Mouse (Mus musculus) kidney, postnatal 0 days (tissue): ENCODE measurements around the gene Vtn. TPM values are rescaled to one million over a fixed set of nuclear protein-coding genes. Genes with fewer than 3 reads are reported as not detected.

Source experiments
- ATAC-seq: fragments of 200-750 bp; cut with Nextera tagmentation; replicated peaks from 2 replicates; pipeline ENCODE4 v1.8.0; 2017; ENCODE audit warnings: low read depth, moderate number of reproducible peaks, moderate TSS enrichment, moderate library complexity; ENCODE audit not compliant: low FRiP score
- DNase-seq: peaks from one replicate; pipeline ENCODE4 v3.0.0-alpha.2; 2016; ENCODE audit warnings: low spot score
- H3K27ac ChIP-seq: fragments of 300-500 bp; sonication (generic); 2 replicates; pipeline ENCODE4 v1.5.1; 2014; ENCODE audit warnings: mild to moderate bottlenecking
- H3K27me3 ChIP-seq: fragments of 300-500 bp; sonication (generic); 2 replicates; pipeline ENCODE4 v1.6.1; 2014; ENCODE audit warnings: low read length, mixed read lengths; ENCODE audit not compliant: insufficient read depth
- H3K36me3 ChIP-seq: fragments of 300-500 bp; sonication (generic); 2 replicates; pipeline ENCODE4 v1.6.1; 2014; ENCODE audit warnings: low read length, mixed read lengths; ENCODE audit not compliant: insufficient read depth
- H3K4me1 ChIP-seq: fragments of 300-500 bp; sonication (generic); replicated peaks from 2 replicates; pipeline ENCODE4 v1.6.1; 2014; ENCODE audit warnings: antibody characterized with exemption, low read length, mixed read lengths; ENCODE audit not compliant: insufficient read depth
- H3K4me2 ChIP-seq: fragments of 300-500 bp; sonication (generic); 2 replicates; pipeline ENCODE4 v1.6.1; 2014; ENCODE audit warnings: mild to moderate bottlenecking, low read length, moderate library complexity, mixed read lengths
- H3K4me3 ChIP-seq: fragments of 300-500 bp; sonication (generic); replicated peaks from 2 replicates; pipeline ENCODE4 v1.5.1; 2014; ENCODE audit warnings: low read depth, low read length
- H3K9ac ChIP-seq: fragments of 300-500 bp; sonication (generic); 2 replicates; pipeline ENCODE4 v1.6.1; 2014; ENCODE audit warnings: low read depth, low read length
- H3K9me3 ChIP-seq: fragments of 300-500 bp; sonication (generic); replicated peaks from 2 replicates; pipeline ENCODE4 v1.6.1; 2016; ENCODE audit warnings: low read length, inconsistent platforms, mixed read lengths
- CTCF ChIP-seq: IDR thresholded peaks from 2 replicates; pipeline ENCODE4 v1.5.1; 2016; ENCODE audit warnings: antibody characterized with exemption, low read depth, mild to moderate bottlenecking, moderate library complexity
- WGBS: fragments of 180-500 bp; shearing (Covaris S2); extraction: QIAGEN DNeasy Blood & Tissue Kit; methylation state at CpG from one replicate; pipeline ENCODE4 v1.1.7; 2014; 5-methylcytosine and 5-hydroxymethylcytosine counted together
- polyA plus RNA-seq: library from polyadenylated mRNA; unstranded; fragments of >200 nt; fragmentation: Nextera tagmentation; extraction: Ambion mirVana; gene quantifications from 2 replicates; pipeline ENCODE4 v1.2.1, GENCODE M21; 2015

Vtn gene
- polyA plus RNA-seq, 1 experiment from 2014 or later = 0.70 TPM

DNA sequence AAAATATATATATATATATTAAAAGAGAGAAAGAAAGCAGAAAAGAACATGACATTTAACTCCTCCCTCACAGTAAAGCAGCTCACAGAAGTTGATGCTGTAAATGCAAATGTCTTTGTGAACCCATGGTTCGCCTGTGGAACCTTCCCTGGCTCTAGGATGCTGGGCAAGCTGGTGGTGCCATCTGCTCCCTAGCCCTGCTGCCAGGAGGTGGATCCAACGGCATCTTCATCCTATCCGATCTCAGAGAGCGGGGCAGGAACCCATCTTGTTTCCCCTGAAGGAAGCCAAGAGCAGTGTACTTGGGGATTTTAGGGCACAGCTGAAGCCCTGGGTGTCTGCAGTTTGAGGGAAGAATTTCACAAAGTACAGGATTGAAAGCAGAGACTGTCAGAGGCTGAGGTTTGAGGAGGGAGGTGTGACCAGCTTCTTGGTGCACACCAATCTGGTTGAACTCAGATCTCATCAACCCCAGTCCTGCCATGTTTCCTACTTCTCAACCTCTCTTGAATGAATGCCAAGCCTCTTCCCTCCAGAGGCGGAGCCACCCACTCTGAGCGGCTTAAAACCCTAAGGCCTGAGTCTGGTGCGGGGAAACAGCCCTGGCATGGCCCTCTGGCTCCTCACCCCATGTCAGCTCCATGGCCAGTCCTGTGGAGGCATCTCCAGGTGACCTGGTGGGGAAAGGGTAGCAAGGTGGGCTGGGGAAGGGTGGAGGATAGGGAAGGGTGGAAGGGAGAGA, 4.2 kb downstream of the Vtn start, which contains the start of gene Sebox:
Sebox (plus strand) TSS at position 539 of the 742 bp plus-strand sequence.
- Histone ChIP-seq H3K36me3 (peaks cover 18% of the 10 kb centered on the region), H3K4me1 (0 out of 2 replicates have a peak, but pooled peaks cover under 1% of the 10 kb centered on the region), H3K9ac (no peak within 1 kb of the TSS), H3K27ac (no peak within 1 kb of the TSS), H3K4me2 (no peak within 1 kb of the TSS), H3K27me3 (no peaks in the 10 kb centered on the region), H3K9me3 (no peaks in the 10 kb centered on the region), H3K4me3 (no peak within 1 kb of the TSS)
- DNase-seq (no peak), ATAC-seq (no peak)
- TF ChIP-seq CTCF = no peak
- 71% methylated on average over 7 of the region's 7 CpGs for WGBS

- Histone ChIP-seq H3K9ac (no peak overlapping the region), H3K27me3 (no peaks in the 10 kb centered on the region), H3K4me3 (no peak overlapping the region), H3K36me3 (peaks cover 22% of the 10 kb centered on the region), H3K4me1 (no peaks in the 10 kb centered on the region), H3K4me2 (no peak overlapping the region), H3K9me3 (no peaks in the 10 kb centered on the region), H3K27ac (no peak overlapping the region)
- TF ChIP-seq CTCF = no peak
- WGBS = 88% methylated on average over 3 of the region's 3 CpGs
- ATAC-seq (no peak), DNase-seq (no peak)
Observed at GRCm38 (mm10) chr11:78505430-78505829, 6.5 kb downstream of the Vtn start.

GRCm38 (mm10) chr11:78509148-78509547, 10.3 kb downstream of the Vtn start:
- Histone ChIP-seq H3K9ac (no peak overlapping the region), H3K4me3 (no peak overlapping the region), H3K27ac (no peak overlapping the region), H3K9me3 (no peaks in the 10 kb centered on the region), H3K27me3 (no peaks in the 10 kb centered on the region), H3K4me2 (no peak overlapping the region), H3K36me3 (peaks cover 22% of the 10 kb centered on the region), H3K4me1 (peaks cover 11% of the 10 kb centered on the region; the same call in 1 of the 2 replicates)
- ATAC-seq = no peak
- no peak for DNase-seq
- TF ChIP-seq CTCF = peak; percentile 65
- 83% methylated on average over 5 of the region's 5 CpGs for WGBS

- Histone ChIP-seq H3K27ac (peak within 1 kb of the TSS; percentile 89), H3K4me2 (peak within 1 kb of the TSS; percentile 88), H3K36me3 (peaks cover 31% of the 10 kb centered on the region), H3K9me3 (no peaks in the 10 kb centered on the region), H3K9ac (peak within 1 kb of the TSS; percentile 93), H3K27me3 (no peaks in the 10 kb centered on the region), H3K4me1 (peaks cover 11% of the 10 kb centered on the region; the same call in 1 of the 2 replicates), H3K4me3 (peak within 1 kb of the TSS; percentile 82)
- ATAC-seq (peak; percentile 95), DNase-seq (peak; percentile 97)
- TF ChIP-seq CTCF = no peak; the same call in 1 of the 2 replicates
- WGBS = under 1% methylated on average over 64 of the region's 67 CpGs
Observed at GRCm38 (mm10) chr11:78512025-78512957, 13.4 kb downstream of the Vtn start, which contains the start of the genes Tmem199 and Poldip2. Gene Tmem199 (minus strand): TSS chr11:78512172. Gene Poldip2 (plus strand): TSS chr11:78512193.

GRCm38 (mm10) chr11:78513106-78513790, 14.4 kb downstream of the Vtn start:
- Histone ChIP-seq H3K9me3 (no peaks in the 10 kb centered on the region), H3K27me3 (no peaks in the 10 kb centered on the region), H3K36me3 (peaks cover 29% of the 10 kb centered on the region), H3K9ac (peak overlapping the region; percentile 93; the same call in 1 of the 2 replicates), H3K27ac (no peak overlapping the region), H3K4me3 (peak overlapping the region; percentile 82), H3K4me2 (peak overlapping the region; percentile 88), H3K4me1 (peaks cover 11% of the 10 kb centered on the region; the same call in 1 of the 2 replicates)
- DNase-seq (no peak), ATAC-seq (no peak)
- TF ChIP-seq CTCF = no peak
- WGBS = 67% methylated on average over 3 of the region's 3 CpGs
